Mouse (Mus musculus) limb, embryonic 14.5 days (tissue): ENCODE measurements around the gene C87499. TPM values are rescaled to one million over a fixed set of nuclear protein-coding genes. Genes with fewer than 3 reads are reported as not detected.
A peak's percentile ranks its signal among the peaks of the same experiment; 100 is the strongest.

ENCODE experiments used
- ATAC-seq: fragments of 200-750 bp; cut with Nextera tagmentation; 2 replicates; pipeline ENCODE4 v1.8.0; 2017; ENCODE audit warnings: low read depth, moderate number of reproducible peaks, moderate TSS enrichment; ENCODE audit not compliant: low FRiP score
- DNase-seq: peaks from one replicate; pipeline ENCODE4 v3.0.0-alpha.2; 2015; ENCODE audit warnings: low spot score
- H3K27ac ChIP-seq: fragments of 300-500 bp; sonication (generic); replicated peaks from 2 replicates; pipeline ENCODE4 v1.5.1; 2014; ENCODE audit warnings: low read depth, mild to moderate bottlenecking, low read length, moderate library complexity, mixed read lengths
- H3K27me3 ChIP-seq: fragments of 300-500 bp; sonication (generic); 2 replicates; pipeline ENCODE4 v1.6.1; 2014; ENCODE audit warnings: low read length, mixed read lengths; ENCODE audit not compliant: control insufficient read depth, insufficient read depth
- H3K36me3 ChIP-seq: fragments of 300-500 bp; sonication (generic); 2 replicates; pipeline ENCODE4 v1.6.1; 2014; ENCODE audit warnings: mild to moderate bottlenecking, low read length, moderate library complexity, mixed read lengths; ENCODE audit not compliant: control insufficient read depth, insufficient read depth
- H3K4me1 ChIP-seq: fragments of 300-500 bp; sonication (generic); 2 replicates; pipeline ENCODE4 v1.6.1; 2014; ENCODE audit warnings: antibody characterized with exemption, low read length, mixed read lengths; ENCODE audit not compliant: control insufficient read depth, insufficient read depth
- H3K4me2 ChIP-seq: fragments of 300-500 bp; sonication (generic); replicated peaks from 2 replicates; pipeline ENCODE4 v1.6.1; 2014; ENCODE audit warnings: low read depth, mild to moderate bottlenecking, low read length, moderate library complexity; ENCODE audit not compliant: severe bottlenecking
- H3K4me3 ChIP-seq: fragments of 300-500 bp; sonication (generic); replicated peaks from 2 replicates; pipeline ENCODE4 v1.5.1; 2014; ENCODE audit warnings: low read length
- H3K9ac ChIP-seq: fragments of 300-500 bp; sonication (generic); 2 replicates; pipeline ENCODE4 v1.6.1; 2014; ENCODE audit warnings: mild to moderate bottlenecking, low read depth, low read length, moderate library complexity; ENCODE audit not compliant: severe bottlenecking
- H3K9me3 ChIP-seq: fragments of 300-500 bp; sonication (generic); 2 replicates; pipeline ENCODE4 v1.6.1; 2016; ENCODE audit warnings: low read length; ENCODE audit not compliant: control insufficient read depth
- POLR2A ChIP-seq: fragments of 200-500 bp; IDR thresholded peaks from 2 replicates; pipeline ENCODE4 v1.8.0; 2012; ENCODE audit warnings: inconsistent platforms, mild to moderate bottlenecking, moderate library complexity, borderline replicate concordance; ENCODE audit not compliant: insufficient read depth, insufficient read length; ENCODE audit errors: extremely low read depth
- WGBS: fragments of 180-500 bp; shearing (Covaris S2); extraction: QIAGEN DNeasy Blood & Tissue Kit; methylation state at CpG from one replicate; pipeline ENCODE4 v1.1.7; 2014; 5-methylcytosine and 5-hydroxymethylcytosine counted together
- polyA plus RNA-seq, 2 experiments: library from polyadenylated mRNA; depleted of rRNA in 1 of 2; stranded (reverse) in 1 of 2; unstranded in 1 of 2; fragments of >200 nt; fragmentation: Nextera tagmentation in 1 of 2; extraction: Ambion mirVana in 1 of 2; gene quantifications; 2 replicates each; pipeline versions ENCODE4 v1.2.1 to v1.2.3; 2012 to 2014

C87499 gene
- polyA plus RNA-seq (2012; rRNA removed) (not detected in 2 replicates), polyA plus RNA-seq (2014; fragmentation: Nextera tagmentation; extraction: Ambion mirVana) (not detected in 2 replicates)

DNA sequence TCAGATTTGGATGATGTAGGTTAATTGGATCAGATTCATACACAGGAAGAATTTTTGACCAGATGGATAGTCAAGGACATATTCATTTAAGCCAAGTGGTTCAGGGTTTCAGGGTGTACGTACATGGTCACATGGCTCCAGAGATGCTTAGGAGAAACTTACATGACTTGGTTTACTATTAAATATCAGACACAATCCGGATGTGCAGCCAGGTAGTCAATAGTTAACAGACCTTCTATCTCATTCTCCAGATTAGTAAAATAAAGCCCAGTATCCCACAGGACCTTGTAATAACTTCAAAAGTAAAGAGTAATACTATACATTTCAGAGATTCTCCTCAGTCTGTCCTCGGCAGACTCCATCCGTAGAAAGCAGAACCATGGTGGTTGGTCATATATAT lies at the start of gene C87499:
TSS of gene C87499 (minus strand) at position 101 of the 400 bp plus-strand sequence.
- WGBS: 87% methylated on average over 4 of the region's 4 CpGs
- no peak within 1 kb of the TSS for H3K27ac ChIP-seq
- no peaks in the 10 kb centered on the region for H3K27me3 ChIP-seq
- H3K36me3 ChIP-seq: no peaks in the 10 kb centered on the region
- no peak within 1 kb of the TSS for H3K4me3 ChIP-seq
- no peaks in the 10 kb centered on the region for H3K4me1 ChIP-seq
- ATAC-seq (no peak), DNase-seq (no peak)
- H3K4me2 ChIP-seq: no peak within 1 kb of the TSS
- no peak for TF ChIP-seq POLR2A
- H3K9me3 ChIP-seq: no peaks in the 10 kb centered on the region
- no peak within 1 kb of the TSS for H3K9ac ChIP-seq

DNA sequence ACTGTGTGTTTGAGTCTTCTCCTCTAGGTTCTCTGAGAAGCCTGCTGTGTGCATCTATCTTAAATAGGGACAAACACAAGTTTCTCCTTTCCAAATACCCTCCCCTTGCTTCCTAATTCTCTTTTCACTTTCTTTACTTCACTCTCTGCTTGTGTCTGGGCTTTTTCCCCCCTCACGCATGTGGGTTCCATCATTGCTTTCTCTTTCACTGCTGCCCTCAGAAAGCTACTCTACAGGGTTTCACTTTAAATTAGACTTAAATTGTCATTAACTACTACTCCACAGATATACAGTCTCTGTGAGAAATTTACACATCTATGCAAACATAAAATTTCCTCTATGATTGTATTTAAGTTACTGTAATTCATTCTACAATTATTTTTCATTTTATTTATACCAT lies 49.6 kb upstream of the C87499 start, which contains the start of gene Ifna2:
TSS of gene Ifna2 (minus strand) at position 101 of the 400 bp plus-strand sequence.
- no peak for DNase-seq
- 74% methylated on average over 1 of the region's 1 CpGs for WGBS

DNA sequence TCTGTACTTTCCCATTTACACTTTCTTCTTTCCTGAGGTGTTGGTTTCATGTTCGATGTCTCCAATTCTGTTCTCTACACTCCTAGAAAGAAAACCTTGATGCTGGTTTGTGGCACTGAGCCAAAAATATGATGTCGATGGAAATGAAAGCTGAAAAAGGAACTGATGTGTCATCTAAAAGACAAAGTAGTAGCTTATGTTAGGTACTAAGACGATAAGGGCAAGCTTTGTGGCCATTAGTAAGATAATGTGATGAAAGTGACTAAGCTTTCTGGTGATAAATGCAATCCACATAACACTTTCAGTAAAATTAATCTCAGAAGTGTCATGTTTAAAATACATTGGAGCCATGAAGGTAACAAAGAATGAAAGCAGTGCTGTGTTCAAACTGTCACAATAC lies 47.1 kb upstream of the C87499 start:
- H3K36me3 ChIP-seq: no peaks in the 10 kb centered on the region
- H3K27me3 ChIP-seq: no peaks in the 10 kb centered on the region
- WGBS: 70% methylated on average over 3 of the region's 3 CpGs
- H3K9me3 ChIP-seq: no peaks in the 10 kb centered on the region
- ATAC-seq: no peak
- no peak for TF ChIP-seq POLR2A
- H3K4me1 ChIP-seq: no peaks in the 10 kb centered on the region
- H3K27ac ChIP-seq: no peak overlapping the region
- no peak overlapping the region for H3K4me3 ChIP-seq
- DNase-seq: no peak
- no peak overlapping the region for H3K9ac ChIP-seq
- H3K4me2 ChIP-seq: no peak overlapping the region

More for the DNA sequence above, 49.6 kb upstream of the C87499 start, which contains the start of gene Ifna2:
- no peak for ATAC-seq
- Histone ChIP-seq H3K9me3 (no peaks in the 10 kb centered on the region), H3K27ac (no peak within 1 kb of the TSS), H3K4me2 (no peak within 1 kb of the TSS), H3K4me3 (no peak within 1 kb of the TSS), H3K9ac (no peak within 1 kb of the TSS), H3K36me3 (no peaks in the 10 kb centered on the region), H3K4me1 (no peaks in the 10 kb centered on the region), H3K27me3 (no peaks in the 10 kb centered on the region)
- no peak for TF ChIP-seq POLR2A

DNA sequence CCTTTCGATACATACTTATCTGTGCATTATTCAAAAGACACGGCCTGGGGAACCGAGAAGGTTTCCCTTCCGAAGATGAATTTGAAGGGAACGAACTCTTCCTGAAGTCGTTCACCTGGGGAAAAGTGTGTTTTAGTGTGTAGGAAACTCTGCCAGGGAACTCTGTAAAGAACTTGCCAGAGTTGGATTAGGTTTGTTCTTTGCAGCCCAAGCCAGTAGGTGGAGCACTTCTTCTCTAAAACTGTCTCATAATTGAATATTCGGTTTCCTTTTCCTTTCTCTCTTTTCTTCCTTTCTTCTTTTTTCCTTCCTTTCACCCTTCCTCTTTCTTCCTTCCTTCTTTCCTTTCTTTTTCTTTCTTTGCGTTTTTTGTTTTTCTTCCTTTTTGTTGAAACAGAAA lies 46.2 kb upstream of the C87499 start:
- no peaks in the 10 kb centered on the region for H3K36me3 ChIP-seq
- no peak for ATAC-seq
- WGBS: 44% methylated on average over 8 of the region's 8 CpGs
- no peak overlapping the region for H3K27ac ChIP-seq
- H3K4me3 ChIP-seq: no peak overlapping the region
- no peaks in the 10 kb centered on the region for H3K27me3 ChIP-seq
- H3K4me1 ChIP-seq: no peaks in the 10 kb centered on the region
- TF ChIP-seq POLR2A: no peak
- peak; percentile 62 for DNase-seq
- H3K9me3 ChIP-seq: no peaks in the 10 kb centered on the region
- H3K9ac ChIP-seq: no peak overlapping the region
- H3K4me2 ChIP-seq: no peak overlapping the region

DNA sequence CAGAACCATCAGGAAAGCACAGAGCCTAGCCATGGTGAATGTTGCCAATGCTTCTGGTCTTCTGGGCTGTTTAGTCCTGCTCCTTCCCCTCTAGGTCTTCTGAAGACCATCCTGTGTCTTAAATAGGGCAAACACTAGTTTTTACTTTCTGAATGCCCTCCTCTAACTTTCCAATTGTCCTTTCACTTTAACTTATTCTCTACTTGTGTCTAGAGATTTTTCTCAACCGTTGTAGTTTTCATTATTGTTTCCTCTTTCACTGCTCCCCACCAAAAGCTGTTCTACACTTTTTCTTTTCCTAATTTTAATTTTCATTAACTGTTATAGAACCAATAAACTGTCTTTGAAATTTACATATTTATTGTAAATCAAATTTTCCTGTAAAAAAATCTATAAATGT lies 42.6 kb upstream of the C87499 start, which contains the start of gene Ifna16:
TSS of gene Ifna16 (minus strand) at position 101 of the 400 bp plus-strand sequence.
- no peak for TF ChIP-seq POLR2A
- H3K4me3 ChIP-seq: no peak within 1 kb of the TSS
- no peaks in the 10 kb centered on the region for H3K4me1 ChIP-seq
- H3K9me3 ChIP-seq: no peaks in the 10 kb centered on the region
- 72% methylated on average over 1 of the region's 1 CpGs for WGBS
- no peak within 1 kb of the TSS for H3K4me2 ChIP-seq
- H3K27ac ChIP-seq: no peak within 1 kb of the TSS
- H3K9ac ChIP-seq: no peak within 1 kb of the TSS
- ATAC-seq: no peak
- H3K27me3 ChIP-seq: no peaks in the 10 kb centered on the region
- H3K36me3 ChIP-seq: no peaks in the 10 kb centered on the region
- DNase-seq: no peak
